Mouse (Mus musculus) MEL (cell line): ENCODE measurements around the gene Smarcd1. TPM values are rescaled to one million over a fixed set of nuclear protein-coding genes. Genes with fewer than 3 reads are reported as not detected.

ENCODE experiments used
- DNase-seq: peaks from one replicate; pipeline ENCODE4 v3.0.0; 2011; ENCODE audit warnings: low read depth, low spot score
- H3K27ac ChIP-seq: 2 replicates; pipeline ENCODE4 v1.5.1; 2012; ENCODE audit warnings: low read depth, mild to moderate bottlenecking, control low read depth, low read length, moderate library complexity; ENCODE audit not compliant: control insufficient read depth
- H3K27me3 ChIP-seq, 2 experiments: fragments of 150-350 bp in 1 of 2; sonication (generic) in 1 of 2; 2 replicates each; pipeline ENCODE4 v1.6.1; 2012; ENCODE audit warnings: low read length in 2 of 2, mild to moderate bottlenecking in 2 of 2, improper control_type of control experiment in 1 of 2, moderate library complexity in 1 of 2; ENCODE audit not compliant: insufficient read depth in 2 of 2, control insufficient read depth in 1 of 2
- H3K36me3 ChIP-seq, 2 experiments: 2 replicates each; pipeline ENCODE4 v1.6.1; 2012 to 2014; ENCODE audit warnings: low read length in 2 of 2, improper control_type of control experiment in 1 of 2, inconsistent platforms in 1 of 2, mild to moderate bottlenecking in 1 of 2; ENCODE audit not compliant: insufficient read depth in 2 of 2, control insufficient read depth in 1 of 2
- H3K4me1 ChIP-seq, 2 experiments: fragments of 150-350 bp in 1 of 2; sonication (generic) in 1 of 2; 2 replicates each; pipeline ENCODE4 v1.6.1; 2012; ENCODE audit warnings: low read length in 2 of 2, improper control_type of control experiment in 1 of 2, mild to moderate bottlenecking in 1 of 2; ENCODE audit not compliant: insufficient read depth in 2 of 2, control insufficient read depth in 1 of 2
- H3K4me3 ChIP-seq, 2 experiments: fragments of 150-350 bp in 1 of 2; sonication (generic) in 1 of 2; 2 replicates each; pipeline ENCODE4 v1.5.1; 2012; ENCODE audit warnings: low read depth in 2 of 2, low read length in 2 of 2, mild to moderate bottlenecking in 2 of 2, moderate library complexity in 2 of 2, control low read depth in 1 of 2, improper control_type of control experiment in 1 of 2; ENCODE audit not compliant: control insufficient read depth in 1 of 2, insufficient read depth in 1 of 2
- H3K79me2 ChIP-seq: 2 replicates; pipeline ENCODE4 v1.6.1; 2012; ENCODE audit warnings: mild to moderate bottlenecking, low read length, moderate library complexity; ENCODE audit not compliant: control insufficient read depth, poor library complexity, insufficient read depth
- H3K9ac ChIP-seq: 2 replicates; pipeline ENCODE4 v1.6.1; 2012; ENCODE audit warnings: low read depth, mild to moderate bottlenecking, control low read depth, low read length, moderate library complexity; ENCODE audit not compliant: control insufficient read depth, poor library complexity, severe bottlenecking
- H3K9me3 ChIP-seq: fragments of 150-350 bp; sonication (generic); replicated peaks from 2 replicates; pipeline ENCODE4 v1.6.1; 2012; ENCODE audit warnings: mild to moderate bottlenecking, low read length, improper control_type of control experiment, moderate library complexity; ENCODE audit not compliant: insufficient read depth
- BHLHE40 ChIP-seq: IDR thresholded peaks from 2 replicates; pipeline ENCODE4 v1.6.1; 2012; ENCODE audit warnings: low read depth, mild to moderate bottlenecking, inconsistent platforms, low read length, improper control_type of control experiment, borderline replicate concordance
- CHD1 ChIP-seq: IDR thresholded peaks from 2 replicates; pipeline ENCODE4 v1.6.1; 2012; ENCODE audit warnings: low read depth, mild to moderate bottlenecking, inconsistent platforms, low read length, improper control_type of control experiment
- CHD2 ChIP-seq: IDR thresholded peaks from 2 replicates; pipeline ENCODE4 v1.6.1; 2011; ENCODE audit warnings: low read length, improper control_type of control experiment
- E2F4 ChIP-seq: IDR thresholded peaks from 2 replicates; pipeline ENCODE4 v1.6.1; 2011; ENCODE audit warnings: low read depth, low read length, improper control_type of control experiment, borderline replicate concordance
- ELF1 ChIP-seq: IDR thresholded peaks from 2 replicates; pipeline ENCODE4 v1.6.1; 2014; ENCODE audit warnings: low read depth, mild to moderate bottlenecking, inconsistent platforms, low read length, improper control_type of control experiment, moderate library complexity
- ETS1 ChIP-seq: IDR thresholded peaks from 2 replicates; pipeline ENCODE4 v1.6.1; 2012; ENCODE audit warnings: low read depth, mild to moderate bottlenecking, inconsistent platforms, low read length, improper control_type of control experiment, moderate library complexity
- HCFC1 ChIP-seq: IDR thresholded peaks from 2 replicates; pipeline ENCODE4 v1.6.1; 2012; ENCODE audit warnings: low read depth, mild to moderate bottlenecking, inconsistent platforms, low read length, improper control_type of control experiment, moderate library complexity
- JUND ChIP-seq: IDR thresholded peaks from 2 replicates; pipeline ENCODE4 v1.6.1; 2011; ENCODE audit warnings: low read depth, mild to moderate bottlenecking, improper control_type of control experiment, low read length
- KAT2A ChIP-seq: conservative IDR thresholded peaks from 2 replicates; pipeline ENCODE4 v1.6.1; 2012; ENCODE audit warnings: low read depth, low read length, improper control_type of control experiment, inconsistent platforms
- MAFK ChIP-seq: IDR thresholded peaks from 2 replicates; pipeline ENCODE4 v1.6.1; 2011; ENCODE audit warnings: low read depth, mild to moderate bottlenecking, low read length, improper control_type of control experiment, borderline replicate concordance
- MAX ChIP-seq: IDR thresholded peaks from 2 replicates; pipeline ENCODE4 v1.6.1; 2011; ENCODE audit warnings: low read length, improper control_type of control experiment
- MEF2A ChIP-seq: IDR thresholded peaks from 2 replicates; pipeline ENCODE4 v1.6.1; 2014; ENCODE audit warnings: low read depth, mild to moderate bottlenecking, inconsistent platforms, low read length, improper control_type of control experiment; ENCODE audit not compliant: poor library complexity, insufficient replicate concordance, severe bottlenecking; ENCODE audit errors: extremely low read depth
- MXI1 ChIP-seq: IDR thresholded peaks from 2 replicates; pipeline ENCODE4 v1.6.1; 2011; ENCODE audit warnings: mild to moderate bottlenecking, low read depth, low read length, improper control_type of control experiment
- MYB ChIP-seq: IDR thresholded peaks from 2 replicates; pipeline ENCODE4 v1.6.1; 2011; ENCODE audit warnings: mild to moderate bottlenecking, low read depth, low read length, improper control_type of control experiment
- MYC ChIP-seq: IDR thresholded peaks from 2 replicates; pipeline ENCODE4 v1.6.1; 2011; ENCODE audit warnings: low read depth, mild to moderate bottlenecking, low read length, improper control_type of control experiment, moderate library complexity
- NRF1 ChIP-seq: IDR thresholded peaks from 2 replicates; pipeline ENCODE4 v1.6.1; 2014; ENCODE audit warnings: low read depth, mild to moderate bottlenecking, inconsistent platforms, low read length, improper control_type of control experiment, moderate library complexity; ENCODE audit not compliant: poor library complexity, insufficient read depth, severe bottlenecking
- POLR2A ChIP-seq, 2 experiments: IDR thresholded peaks; 2 replicates each; pipeline ENCODE4 v1.6.1; 2011 to 2012; ENCODE audit warnings: low read length in 2 of 2, mild to moderate bottlenecking in 2 of 2, control low read depth in 1 of 2, improper control_type of control experiment in 1 of 2, low read depth in 1 of 2, moderate library complexity in 1 of 2; ENCODE audit not compliant: control insufficient read depth in 1 of 2, insufficient read depth in 1 of 2, poor library complexity in 1 of 2
- POLR2AphosphoS5 ChIP-seq: IDR thresholded peaks from 2 replicates; pipeline ENCODE4 v1.6.1; 2012; ENCODE audit warnings: low read depth, borderline replicate concordance, mild to moderate bottlenecking, inconsistent platforms, low read length, moderate library complexity, mixed read lengths
- RAD21 ChIP-seq: IDR thresholded peaks from 2 replicates; pipeline ENCODE4 v1.6.1; 2011; ENCODE audit warnings: mild to moderate bottlenecking, low read depth, low read length, improper control_type of control experiment
- RCOR1 ChIP-seq: IDR thresholded peaks from 2 replicates; pipeline ENCODE4 v1.6.1; 2012; ENCODE audit warnings: low read depth, mild to moderate bottlenecking, inconsistent platforms, low read length, improper control_type of control experiment
- SIN3A ChIP-seq: IDR thresholded peaks from 2 replicates; pipeline ENCODE4 v1.6.1; 2012; ENCODE audit warnings: low read length, improper control_type of control experiment, inconsistent platforms
- TAL1 ChIP-seq: IDR thresholded peaks from 2 replicates; pipeline ENCODE4 v1.6.1; 2012; ENCODE audit warnings: mild to moderate bottlenecking, inconsistent platforms, low read length, moderate library complexity, mixed read lengths
- TBP ChIP-seq: IDR thresholded peaks from 2 replicates; pipeline ENCODE4 v1.8.0; 2011; ENCODE audit warnings: low read depth, low read length, improper control_type of control experiment
- TCF12 ChIP-seq: IDR thresholded peaks from 2 replicates; pipeline ENCODE4 v1.6.1; 2014; ENCODE audit warnings: low read depth, mild to moderate bottlenecking, inconsistent platforms, low read length, improper control_type of control experiment, moderate library complexity
- UBTF ChIP-seq: IDR thresholded peaks from 2 replicates; pipeline ENCODE4 v1.6.1; 2012; ENCODE audit warnings: low read depth, mild to moderate bottlenecking, inconsistent platforms, low read length, improper control_type of control experiment, moderate library complexity, borderline replicate concordance; ENCODE audit not compliant: insufficient read depth
- USF1 ChIP-seq: IDR thresholded peaks from 2 replicates; pipeline ENCODE4 v1.6.1; 2014; ENCODE audit warnings: low read depth, mild to moderate bottlenecking, inconsistent platforms, low read length, improper control_type of control experiment, moderate library complexity
- ZKSCAN1 ChIP-seq: IDR thresholded peaks from 2 replicates; pipeline ENCODE4 v1.6.1; 2012; ENCODE audit warnings: low read depth, mild to moderate bottlenecking, inconsistent platforms, low read length, improper control_type of control experiment, moderate library complexity
- ZMIZ1 ChIP-seq: IDR thresholded peaks from 2 replicates; pipeline ENCODE4 v1.6.1; 2012; ENCODE audit warnings: low read depth, mild to moderate bottlenecking, inconsistent platforms, low read length, improper control_type of control experiment, moderate library complexity
- polyA plus RNA-seq, 2 experiments: library from polyadenylated mRNA; stranded (reverse) in 1 of 2; unstranded in 1 of 2; fragments of >175 nt in 1 of 2; fragments of >200 nt in 1 of 2; gene quantifications; 2 replicates each; pipeline versions ENCODE4 v1.2.1 to v1.2.4; 2012; ENCODE audit warnings: low replicate concordance in 2 of 2, low read depth in 1 of 2; ENCODE audit not compliant: insufficient read length in 2 of 2, insufficient read depth in 1 of 2, missing spikeins in 1 of 2
- total RNA-seq: library from RNA; depleted of rRNA; stranded (reverse); fragments of 300-350 nt; gene quantifications from 2 replicates; pipeline ENCODE4 v1.2.3, GENCODE M21; 2012

Gene Smarcd1
- total and polyA plus RNA-seq, 3 experiments: 20.1 to 247 (median 72.5) TPM

DNA sequence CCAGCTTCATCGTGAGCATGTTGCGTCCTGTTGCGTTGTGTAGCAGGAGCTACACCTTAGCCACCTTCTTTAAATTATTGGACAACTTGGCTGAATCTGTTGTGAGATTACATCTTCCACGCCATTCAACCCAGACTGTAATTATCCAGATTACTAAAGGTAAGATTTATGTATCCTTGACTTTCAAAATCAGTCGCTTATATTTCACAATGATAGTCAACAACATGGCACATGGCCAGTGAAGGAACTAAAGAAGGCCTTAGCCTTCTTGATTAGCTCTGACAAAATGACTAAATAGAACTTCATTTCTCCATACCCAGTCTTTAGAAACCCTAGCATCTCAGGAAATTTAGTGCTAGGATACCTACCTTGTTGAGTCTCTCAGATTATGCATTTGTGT is 31.3 kb downstream of the Smarcd1 start:
- peaks cover 2 to 7% of the 10 kb centered on the region in 2 experiments for H3K36me3 ChIP-seq

DNA sequence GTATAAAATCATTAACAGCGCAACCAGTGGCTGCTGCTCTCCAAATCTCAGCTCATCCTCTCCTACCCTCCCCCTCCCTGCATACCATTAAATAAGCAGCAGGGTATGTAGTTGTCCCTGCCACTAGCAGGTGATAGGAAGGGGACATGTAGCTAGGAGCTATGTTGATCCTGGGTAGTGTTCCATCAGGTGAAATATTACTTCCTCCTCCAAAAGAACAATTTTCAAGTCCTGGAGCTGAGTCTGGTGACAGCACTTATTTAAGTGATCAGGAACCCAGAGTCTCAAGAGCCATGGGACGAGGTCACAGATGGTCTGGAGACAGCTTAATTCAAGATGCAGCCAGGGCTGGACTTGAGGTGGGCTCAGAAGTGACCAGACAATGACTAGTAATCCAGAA is 33.7 kb downstream of the Smarcd1 start:
- Histone ChIP-seq H3K4me3 (no peak overlapping the region), H3K9ac (no peak overlapping the region), H3K4me1 (0 out of 4 replicates have a peak, but pooled peaks cover 0 to 3% of the 10 kb centered on the region in 2 experiments), H3K9me3 (no peaks in the 10 kb centered on the region), H3K36me3 (peaks cover 0 to 2% of the 10 kb centered on the region in 2 experiments; a peak in 3 of 4 replicates), H3K27ac (no peak overlapping the region), H3K27me3 (no peaks in the 10 kb centered on the region), H3K79me2 (no peaks in the 10 kb centered on the region)
- DNase-seq: no peak
- TF ChIP-seq TBP (no peak), MAX (no peak), RAD21 (no peak), MYB (no peak), MYC (no peak), ZKSCAN1 (no peak), E2F4 (no peak), POLR2A (IDR thresholded peaks at IDR 0.05; ENCODE audit: control insufficient read depth in 1 of 2, insufficient read depth in 1 of 2, low read depth in 1 of 2, low read length in 2 of 2, poor library complexity in 1 of 2) (no peak), CHD2 (no peak), CHD1 (no peak), HCFC1 (no peak), KAT2A (no peak), MAFK (no peak), MEF2A (no peak), SIN3A (no peak), POLR2AphosphoS5 (no peak), MXI1 (no peak), TAL1 (no peak)

More for the DNA sequence above, 31.3 kb downstream of the Smarcd1 start:
- Histone ChIP-seq H3K79me2 (no peaks in the 10 kb centered on the region), H3K27me3 (no peaks in the 10 kb centered on the region), H3K9me3 (no peaks in the 10 kb centered on the region), H3K4me3 (no peak overlapping the region), H3K27ac (no peak overlapping the region), H3K9ac (no peak overlapping the region), H3K4me1 (0 out of 4 replicates have a peak, but pooled peaks cover 0 to 3% of the 10 kb centered on the region in 2 experiments)
- DNase-seq: no peak
- no peak for TF ChIP-seq RCOR1
- no peak for TF ChIP-seq E2F4
- TF ChIP-seq JUND: no peak
- no peak for TF ChIP-seq KAT2A
- TF ChIP-seq MYB: no peak
- TF ChIP-seq MAFK: no peak
- TF ChIP-seq SIN3A: no peak
- TF ChIP-seq ELF1: no peak
- no peak for TF ChIP-seq ETS1
- no peak for TF ChIP-seq ZMIZ1
- no peak for TF ChIP-seq MYC
- no peak for TF ChIP-seq CHD1
- no peak for TF ChIP-seq CHD2
- no peak for TF ChIP-seq NRF1
- no peak for TF ChIP-seq MXI1
- TF ChIP-seq TCF12: no peak
- TF ChIP-seq UBTF: no peak
- TF ChIP-seq POLR2A (IDR thresholded peaks at IDR 0.05; ENCODE audit: control insufficient read depth in 1 of 2, insufficient read depth in 1 of 2, low read depth in 1 of 2, low read length in 2 of 2, poor library complexity in 1 of 2): no peak
- no peak for TF ChIP-seq BHLHE40
- no peak for TF ChIP-seq USF1
